Mouse (Mus musculus): Measurements from ENCODE around the gene Itpk1. TPM values are rescaled to one million over a fixed set of nuclear protein-coding genes. Genes with fewer than 3 reads are reported as not detected.

The Itpk1 gene
- polyA plus RNA-seq, 1 experiment from 2014 or later = 16.9 TPM

DNA sequence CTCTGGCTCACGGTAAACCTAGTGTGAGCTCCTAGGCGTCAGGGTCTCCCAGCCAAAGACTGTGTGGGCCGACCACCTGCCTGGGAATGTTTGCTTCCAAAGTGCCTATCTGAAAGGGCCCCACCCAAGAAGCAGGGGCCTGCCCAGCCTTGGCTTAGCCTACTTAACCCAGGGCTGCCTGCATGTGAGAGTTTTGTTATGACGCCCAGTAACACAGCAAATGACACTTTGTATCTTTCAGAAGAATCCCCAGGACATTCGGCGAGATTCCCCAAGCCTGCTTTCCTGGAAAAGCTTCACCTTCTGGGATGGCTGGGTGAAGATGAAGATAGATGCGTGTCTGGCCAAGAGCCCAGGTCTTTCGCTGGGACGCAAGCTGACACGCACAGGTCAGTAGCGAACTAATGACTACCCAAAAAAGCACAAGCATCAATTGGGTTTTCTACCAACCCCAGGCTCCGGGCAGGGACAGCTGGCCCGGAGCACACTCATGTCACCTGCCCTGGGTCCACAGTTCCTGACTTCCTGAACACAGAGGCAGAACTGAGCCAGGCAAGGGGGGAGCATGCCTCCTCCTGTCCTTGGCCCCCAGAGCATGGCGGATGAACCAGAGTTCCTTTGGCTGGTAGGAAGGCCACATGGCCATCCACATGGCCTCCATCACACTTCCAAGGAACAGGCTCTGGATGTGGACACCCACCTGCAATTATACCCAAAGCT lies 7.9 kb downstream of the Itpk1 start:
- Histone ChIP-seq H3K36me3 (no peaks in the 10 kb centered on the region), H3K4me3 (no peak overlapping the region), H3K4me1 (peaks cover 71% of the 10 kb centered on the region), H3K27ac (replicated peaks) (peak overlapping the region; percentile 94), H3K9me3 (replicated peaks) (no peaks in the 10 kb centered on the region), H3K27me3 (ENCODE audit: low read depth, poor library complexity, severe bottlenecking) (no peaks in the 10 kb centered on the region)
- no peak for DNase-seq (ENCODE audit: low spot score)
- 89% methylated on average over 14 of the region's 14 CpGs for WGBS

DNA sequence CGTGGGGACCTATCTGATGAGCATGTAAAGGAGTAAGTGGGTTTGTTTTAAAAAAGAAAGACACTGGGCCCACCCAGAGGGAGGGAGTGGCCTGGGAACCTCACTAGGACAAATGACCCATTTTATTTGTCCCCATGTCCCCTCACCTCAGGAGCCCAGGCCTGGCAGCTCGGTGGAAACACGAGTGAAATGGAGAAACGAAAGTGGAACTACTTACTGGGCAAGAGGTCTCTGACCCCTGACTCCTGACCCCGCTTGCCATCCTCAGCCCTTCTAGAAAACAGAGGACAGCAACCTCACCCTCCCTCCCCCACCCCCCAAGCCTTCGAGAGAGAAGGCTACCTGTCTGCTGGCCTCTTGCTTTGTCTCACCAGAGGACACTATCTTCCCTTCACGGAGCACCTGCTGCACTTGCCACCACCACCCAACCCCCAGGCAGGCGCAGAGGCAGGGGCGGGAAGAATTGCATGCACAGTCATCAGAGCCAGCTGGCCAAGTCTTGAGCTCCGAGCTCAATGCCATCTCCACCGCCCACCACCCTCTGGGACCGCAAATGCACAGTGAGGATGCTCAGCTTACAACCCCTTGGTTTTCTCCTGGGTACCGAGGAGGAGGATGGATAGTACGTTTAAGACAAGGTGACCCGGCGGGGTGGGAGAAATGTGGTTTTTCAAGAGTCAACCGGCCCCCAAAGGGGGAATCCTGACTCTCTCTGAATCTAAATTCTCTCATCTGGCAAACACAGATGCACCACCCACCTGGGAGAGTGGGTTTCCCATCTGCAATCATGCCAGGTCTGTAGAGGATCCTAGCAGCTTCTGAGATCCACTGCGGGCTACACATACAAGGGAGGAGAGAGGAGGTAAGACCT lies 9.1 kb downstream of the Itpk1 start:
- no peak for DNase-seq (ENCODE audit: low spot score)
- Histone ChIP-seq H3K9me3 (replicated peaks) (no peaks in the 10 kb centered on the region), H3K27me3 (ENCODE audit: low read depth, poor library complexity, severe bottlenecking) (no peaks in the 10 kb centered on the region), H3K36me3 (no peaks in the 10 kb centered on the region), H3K4me3 (no peak overlapping the region), H3K4me1 (peaks cover 74% of the 10 kb centered on the region), H3K27ac (replicated peaks) (peak overlapping the region; percentile 63)
- WGBS = 62% methylated on average over 18 of the region's 18 CpGs

DNA sequence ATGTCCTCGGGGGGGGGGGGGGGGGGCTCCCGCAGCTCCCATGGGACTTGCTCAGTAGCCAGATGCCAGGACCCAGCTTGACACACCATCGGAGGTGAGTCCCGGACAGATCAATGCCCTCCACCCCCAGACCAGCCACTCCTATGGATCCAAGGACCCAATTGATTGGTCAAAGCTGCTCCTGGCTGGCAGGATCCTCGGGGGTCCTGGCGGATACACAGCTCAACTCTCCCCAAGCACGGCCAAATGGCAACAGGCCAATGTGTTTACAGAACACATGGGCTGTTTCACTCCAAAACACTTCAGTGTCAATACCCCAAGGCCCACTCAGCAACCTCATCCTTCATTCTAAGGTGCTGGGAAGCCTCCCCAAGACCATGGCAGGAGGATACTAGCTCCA lies 13.0 kb downstream of the Itpk1 start:
- Histone ChIP-seq H3K36me3 (no peaks in the 10 kb centered on the region), H3K9me3 (replicated peaks) (0 out of 2 replicates have a peak, but pooled peaks cover 4% of the 10 kb centered on the region), H3K27me3 (ENCODE audit: low read depth, poor library complexity, severe bottlenecking) (no peaks in the 10 kb centered on the region), H3K4me3 (no peak overlapping the region), H3K4me1 (peaks cover 40% of the 10 kb centered on the region), H3K27ac (replicated peaks) (0 out of 2 replicates have a peak overlapping the region, but pooled peaks have one; percentile 25)
- DNase-seq (ENCODE audit: low spot score) = no peak
- 80% methylated on average over 7 of the region's 7 CpGs for whole genome bisulfite sequencing

DNA sequence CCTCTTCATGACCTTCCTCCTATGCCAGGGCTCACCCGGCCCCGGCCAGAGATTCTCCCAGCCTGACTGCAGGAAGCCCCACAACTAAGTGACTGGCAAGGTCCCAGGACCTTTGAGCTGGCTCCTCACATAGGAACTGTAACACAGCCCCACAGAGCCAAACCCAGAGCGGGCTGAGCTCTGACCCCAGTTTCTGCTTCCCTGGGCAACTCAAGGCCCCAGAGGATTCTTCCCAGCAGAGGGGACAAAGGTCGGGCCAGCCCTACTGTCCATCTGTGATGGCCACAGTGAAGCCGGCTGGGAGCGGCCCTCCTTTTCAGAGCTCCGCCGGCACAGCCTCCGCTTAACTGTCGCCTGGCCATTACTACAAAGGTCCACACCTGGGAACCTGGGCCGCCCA lies 13.6 kb downstream of the Itpk1 start:
- WGBS = 66% methylated on average over 11 of the region's 11 CpGs
- no peak for DNase-seq (ENCODE audit: low spot score)
- no peak overlapping the region for H3K4me3 ChIP-seq
- H3K36me3 ChIP-seq = no peaks in the 10 kb centered on the region
- no peaks in the 10 kb centered on the region for H3K27me3 ChIP-seq (ENCODE audit: low read depth, poor library complexity, severe bottlenecking)
- peak overlapping the region; percentile 25; the same call in 1 of the 2 replicates for H3K27ac ChIP-seq (replicated peaks)
- 0 out of 2 replicates have a peak, but pooled peaks cover 4% of the 10 kb centered on the region for H3K9me3 ChIP-seq (replicated peaks)
- H3K4me1 ChIP-seq = peaks cover 34% of the 10 kb centered on the region

DNA sequence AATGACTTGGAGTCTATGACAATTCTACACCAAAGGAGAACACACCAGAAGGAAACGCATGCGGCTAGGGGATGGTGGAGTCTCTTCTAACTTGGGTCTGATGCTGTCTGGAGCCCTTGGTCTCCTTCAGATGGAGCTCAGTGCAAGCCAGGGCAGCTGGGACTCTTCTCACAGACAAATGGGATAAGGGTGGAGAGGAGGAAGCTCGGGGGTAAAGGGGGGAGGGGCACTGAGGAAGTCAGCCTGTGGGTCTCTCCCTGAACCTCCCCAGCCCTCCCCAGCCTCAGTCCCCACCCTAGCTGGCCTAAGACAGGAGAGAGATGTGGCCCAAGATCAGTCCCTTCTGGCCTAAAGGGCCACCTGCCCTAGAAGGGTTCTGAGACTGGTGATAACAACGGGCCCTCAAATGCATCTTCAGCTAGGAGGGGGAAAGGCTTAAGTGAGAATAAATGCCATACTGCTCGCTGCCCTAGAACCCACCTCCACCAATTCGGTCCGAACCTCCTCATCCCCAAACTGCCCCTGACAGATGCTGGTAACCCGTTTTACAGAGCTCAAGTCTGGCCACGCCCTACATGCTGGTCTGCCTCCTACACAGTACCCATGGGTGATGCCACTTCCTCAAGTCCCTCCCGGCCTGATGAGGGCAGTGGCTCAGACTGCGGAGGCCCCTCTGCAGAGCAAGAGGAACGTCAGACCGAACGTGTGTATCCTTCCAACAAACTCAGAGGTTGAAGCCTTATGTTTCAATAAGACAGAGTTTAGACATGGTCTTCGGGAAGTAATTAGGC lies 14.8 kb downstream of the Itpk1 start:
- Histone ChIP-seq H3K9me3 (replicated peaks) (0 out of 2 replicates have a peak, but pooled peaks cover 4% of the 10 kb centered on the region), H3K27ac (replicated peaks) (no peak overlapping the region), H3K4me1 (peaks cover 32% of the 10 kb centered on the region), H3K4me3 (no peak overlapping the region), H3K36me3 (no peaks in the 10 kb centered on the region), H3K27me3 (ENCODE audit: low read depth, poor library complexity, severe bottlenecking) (no peaks in the 10 kb centered on the region)
- no peak for DNase-seq (ENCODE audit: low spot score)
- WGBS = 86% methylated on average over 15 of the region's 15 CpGs

GRCm38 (mm10) chr12:102686321-102686720 lies 18.4 kb downstream of the Itpk1 start:
- WGBS = 91% methylated on average over 5 of the region's 5 CpGs
- Histone ChIP-seq H3K36me3 (no peaks in the 10 kb centered on the region), H3K4me1 (peaks cover 38% of the 10 kb centered on the region), H3K27me3 (ENCODE audit: low read depth, poor library complexity, severe bottlenecking) (no peaks in the 10 kb centered on the region), H3K27ac (replicated peaks) (0 out of 2 replicates have a peak overlapping the region, but pooled peaks have one; percentile 9), H3K4me3 (no peak overlapping the region), H3K9me3 (replicated peaks) (0 out of 2 replicates have a peak, but pooled peaks cover 4% of the 10 kb centered on the region)
- no peak for DNase-seq (ENCODE audit: low spot score)

- Histone ChIP-seq H3K4me3 (no peak overlapping the region), H3K4me1 (peaks cover 32% of the 10 kb centered on the region), H3K36me3 (no peaks in the 10 kb centered on the region), H3K9me3 (replicated peaks) (0 out of 2 replicates have a peak, but pooled peaks cover 4% of the 10 kb centered on the region), H3K27ac (replicated peaks) (peak overlapping the region; percentile 34; the same call in 1 of the 2 replicates), H3K27me3 (ENCODE audit: low read depth, poor library complexity, severe bottlenecking) (no peaks in the 10 kb centered on the region)
- DNase-seq (ENCODE audit: low spot score) = no peak
- WGBS = 67% methylated on average over 9 of the region's 9 CpGs
Observed at GRCm38 (mm10) chr12:102685523-102685931, 19.2 kb downstream of the Itpk1 start.

DNA sequence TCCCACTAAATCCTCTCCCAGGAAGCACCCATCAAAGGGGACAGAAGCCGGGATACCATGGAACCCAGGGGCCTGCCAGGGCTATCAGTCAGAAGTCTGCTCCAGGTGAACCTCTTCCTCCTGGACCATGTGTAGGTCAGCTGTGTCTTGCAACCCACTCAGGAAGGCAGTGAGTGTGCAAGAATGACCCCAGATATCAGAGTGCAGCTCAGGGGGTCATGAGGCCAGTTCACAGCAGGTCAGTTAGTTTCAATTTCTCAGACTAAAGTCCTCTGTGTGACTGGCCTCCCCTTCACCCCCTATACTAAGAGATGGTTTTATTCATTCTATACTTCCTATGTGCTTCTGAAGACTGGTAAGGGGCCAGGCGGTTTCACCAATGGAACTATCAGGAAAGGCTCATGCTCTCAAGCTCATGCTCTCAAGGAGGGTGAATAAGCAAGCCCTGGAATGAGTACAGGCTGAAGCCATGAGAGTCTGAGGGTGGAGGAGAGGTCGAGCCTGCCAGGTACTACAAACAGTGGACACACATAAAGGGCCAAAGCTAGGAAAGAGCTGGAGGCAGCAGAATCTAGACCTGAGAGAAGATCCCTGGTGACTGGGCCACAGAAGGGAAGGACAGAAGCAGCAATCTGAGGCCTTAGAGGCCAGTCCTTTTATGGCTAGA lies 19.9 kb downstream of the Itpk1 start:
- no peaks in the 10 kb centered on the region for H3K36me3 ChIP-seq
- H3K27me3 ChIP-seq (ENCODE audit: low read depth, poor library complexity, severe bottlenecking) = no peaks in the 10 kb centered on the region
- WGBS = 68% methylated on average over 3 of the region's 3 CpGs
- no peak for DNase-seq (ENCODE audit: low spot score)
- H3K4me3 ChIP-seq = no peak overlapping the region
- 0 out of 2 replicates have a peak, but pooled peaks cover 4% of the 10 kb centered on the region for H3K9me3 ChIP-seq (replicated peaks)
- peak overlapping the region; percentile 38; the same call in 1 of the 2 replicates for H3K27ac ChIP-seq (replicated peaks)
- peaks cover 38% of the 10 kb centered on the region for H3K4me1 ChIP-seq

GRCm38 (mm10) chr12:102683979-102684378 lies 20.8 kb downstream of the Itpk1 start:
- Histone ChIP-seq H3K27ac (replicated peaks) (peak overlapping the region; percentile 38), H3K36me3 (no peaks in the 10 kb centered on the region), H3K9me3 (replicated peaks) (0 out of 2 replicates have a peak, but pooled peaks cover 4% of the 10 kb centered on the region), H3K27me3 (ENCODE audit: low read depth, poor library complexity, severe bottlenecking) (no peaks in the 10 kb centered on the region), H3K4me3 (no peak overlapping the region), H3K4me1 (peaks cover 46% of the 10 kb centered on the region)
- DNase-seq (ENCODE audit: low spot score) = no peak
- WGBS = 56% methylated on average over 5 of the region's 5 CpGs

GRCm38 (mm10) chr12:102683438-102683837 lies 21.3 kb downstream of the Itpk1 start:
- Histone ChIP-seq H3K36me3 (no peaks in the 10 kb centered on the region), H3K9me3 (replicated peaks) (0 out of 2 replicates have a peak, but pooled peaks cover 4% of the 10 kb centered on the region), H3K4me1 (peaks cover 52% of the 10 kb centered on the region), H3K27ac (replicated peaks) (peak overlapping the region; percentile 47), H3K4me3 (no peak overlapping the region), H3K27me3 (ENCODE audit: low read depth, poor library complexity, severe bottlenecking) (no peaks in the 10 kb centered on the region)
- no peak for DNase-seq (ENCODE audit: low spot score)
- WGBS = 75% methylated on average over 6 of the region's 6 CpGs

GRCm38 (mm10) chr12:102682722-102683299 lies 21.9 kb downstream of the Itpk1 start:
- no peak for DNase-seq (ENCODE audit: low spot score)
- Histone ChIP-seq H3K4me1 (peaks cover 58% of the 10 kb centered on the region), H3K4me3 (no peak overlapping the region), H3K9me3 (replicated peaks) (0 out of 2 replicates have a peak, but pooled peaks cover 2% of the 10 kb centered on the region), H3K27me3 (ENCODE audit: low read depth, poor library complexity, severe bottlenecking) (no peaks in the 10 kb centered on the region), H3K27ac (replicated peaks) (peak overlapping the region; percentile 47), H3K36me3 (no peaks in the 10 kb centered on the region)
- 86% methylated on average over 7 of the region's 7 CpGs for WGBS
